Mouse (Mus musculus) ZHBTc4 (cell line): ENCODE results near the gene Mrpl33.
A peak's percentile ranks its signal among the peaks of the same experiment; 100 is the strongest.

ENCODE experiments used
- DNase-seq: peaks from one replicate; pipeline ENCODE4 v3.0.0-alpha.2; 2011; ENCODE audit warnings: low read depth, low spot score

The Mrpl33 gene

DNA sequence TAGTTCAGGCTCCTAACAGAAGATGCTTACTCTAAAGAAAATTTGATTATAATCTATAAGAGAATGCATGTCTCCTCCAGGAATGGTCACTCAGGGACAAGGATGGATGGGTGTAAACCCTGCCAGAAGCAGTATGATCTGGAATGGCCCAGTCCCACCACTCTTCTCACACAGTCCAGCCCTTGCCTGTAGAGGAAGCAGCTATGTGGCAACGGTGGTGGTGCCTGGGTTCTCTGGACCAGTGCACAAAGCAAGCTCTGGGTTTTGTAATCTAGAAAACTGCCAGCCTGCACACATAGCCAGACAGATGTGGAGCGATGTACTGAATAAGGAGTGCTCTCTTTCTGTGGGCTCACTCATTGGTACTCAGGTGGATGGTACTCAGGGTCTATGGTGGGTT lies 43.8 kb downstream of the Mrpl33 start:
- DNase-seq = no peak

DNA sequence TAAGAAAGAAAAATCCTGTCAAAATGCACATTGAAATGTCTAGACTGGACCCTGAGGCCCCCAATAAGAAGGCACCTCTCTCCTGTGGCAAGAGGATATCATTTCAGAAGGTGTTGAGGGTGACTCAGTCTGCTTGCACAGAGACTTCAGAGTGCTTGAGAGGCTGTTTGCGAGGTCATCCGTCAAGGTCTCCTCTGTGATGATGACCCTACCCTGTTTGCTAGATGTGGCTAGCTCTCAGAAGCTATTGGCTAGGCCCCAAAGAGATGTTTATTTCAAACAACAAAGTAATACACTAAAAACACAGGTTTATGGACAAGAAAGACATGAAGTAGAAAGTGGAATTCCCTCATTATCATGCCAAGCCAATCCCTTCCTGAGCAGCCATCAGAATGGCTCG lies 45.6 kb downstream of the Mrpl33 start:
- no peak for DNase-seq

DNA sequence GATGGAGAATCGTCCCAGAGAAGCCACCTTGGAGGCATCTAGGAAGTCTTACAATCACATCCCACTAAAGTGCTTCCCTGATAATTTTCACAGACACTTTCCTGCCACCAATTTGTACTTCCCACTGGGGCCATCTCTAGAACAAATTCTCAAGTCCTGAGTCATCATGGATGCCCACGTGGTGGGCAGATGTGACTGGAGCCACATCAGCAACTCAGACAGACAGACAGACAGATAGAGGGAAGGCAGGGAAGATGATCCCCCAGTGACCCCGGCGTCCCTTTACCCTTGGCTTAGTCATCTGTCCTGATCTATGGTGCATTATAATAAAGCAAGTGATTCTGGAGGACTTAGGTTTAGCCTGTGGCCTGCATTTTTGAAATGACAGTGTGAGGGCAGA lies 47.5 kb downstream of the Mrpl33 start:
- DNase-seq = no peak

DNA sequence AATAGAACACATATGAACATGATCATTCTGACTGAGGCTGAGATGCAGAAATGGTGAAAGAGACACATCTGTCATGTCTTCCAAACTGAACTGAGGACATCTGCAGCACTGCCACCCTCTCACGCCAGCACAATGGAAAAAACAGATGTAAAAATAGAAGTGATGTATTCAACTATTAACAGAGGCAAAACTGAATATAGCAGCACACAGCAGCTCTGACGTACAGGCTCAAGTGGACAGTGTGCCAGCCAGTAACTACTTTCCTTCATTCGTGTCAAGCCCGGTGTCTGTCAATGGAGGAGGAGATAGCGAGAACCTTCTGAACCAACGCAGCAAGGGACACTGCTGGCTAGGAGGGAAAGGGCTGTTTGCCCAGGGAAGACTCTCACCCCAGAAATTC lies 48.1 kb downstream of the Mrpl33 start:
- no peak for DNase-seq

DNA sequence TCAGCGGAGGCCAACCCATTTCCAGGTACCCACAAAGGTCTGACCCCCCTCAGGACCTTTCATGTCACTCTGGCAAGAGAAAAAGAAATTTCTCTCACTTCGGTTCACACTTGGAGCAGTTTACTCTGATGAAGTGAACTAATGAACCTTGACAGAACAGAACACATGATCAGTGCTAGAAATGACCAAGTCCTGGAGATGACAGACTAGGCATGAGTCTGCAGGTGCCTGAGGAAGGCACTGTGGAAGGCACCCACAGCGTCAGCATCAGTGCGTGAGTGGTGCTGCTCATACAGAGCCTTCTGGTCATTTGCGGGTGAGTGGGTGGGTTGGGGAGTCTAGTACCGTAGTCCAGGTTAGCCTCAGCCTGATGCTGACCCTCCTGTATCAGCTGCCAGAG lies 49.1 kb downstream of the Mrpl33 start:
- no peak for DNase-seq

DNA sequence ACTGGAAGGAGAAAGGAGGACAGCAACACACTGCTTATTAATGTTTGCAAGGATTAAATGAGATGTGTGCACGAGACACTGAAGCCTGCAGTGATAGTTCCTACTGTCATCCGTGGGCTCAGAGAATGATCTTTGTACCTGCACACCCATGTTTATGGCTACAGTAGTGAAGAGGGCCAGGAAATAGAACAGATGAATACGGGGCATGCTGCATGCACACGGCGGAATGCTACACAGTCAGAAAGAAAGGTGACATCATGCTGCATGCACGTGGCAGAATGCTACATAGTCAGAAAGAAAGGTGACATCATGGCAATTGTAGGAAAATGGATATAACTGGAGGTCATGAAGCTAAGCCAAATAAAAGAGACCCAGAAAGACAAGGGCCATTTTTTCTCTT lies 49.8 kb downstream of the Mrpl33 start:
- no peak for DNase-seq

DNA sequence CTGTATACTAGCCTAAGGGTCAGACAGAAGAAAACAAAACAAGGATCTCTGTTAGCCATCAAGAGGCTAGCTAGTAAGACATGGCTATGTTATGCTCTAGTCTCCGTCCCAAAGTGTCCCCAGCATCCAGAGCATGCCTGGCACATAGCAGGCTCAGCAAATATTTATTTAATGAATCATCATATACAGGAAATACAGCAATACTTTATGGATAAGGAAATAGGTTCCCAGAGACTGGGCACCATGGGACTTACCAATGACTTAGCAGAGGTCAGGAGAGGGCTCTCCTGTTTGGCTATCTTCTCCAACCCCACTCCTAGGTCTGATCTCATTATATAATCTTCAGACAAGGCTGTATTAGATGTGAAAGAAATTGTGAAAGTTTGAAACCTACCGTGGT lies 50.6 kb downstream of the Mrpl33 start:
- DNase-seq = no peak

DNA sequence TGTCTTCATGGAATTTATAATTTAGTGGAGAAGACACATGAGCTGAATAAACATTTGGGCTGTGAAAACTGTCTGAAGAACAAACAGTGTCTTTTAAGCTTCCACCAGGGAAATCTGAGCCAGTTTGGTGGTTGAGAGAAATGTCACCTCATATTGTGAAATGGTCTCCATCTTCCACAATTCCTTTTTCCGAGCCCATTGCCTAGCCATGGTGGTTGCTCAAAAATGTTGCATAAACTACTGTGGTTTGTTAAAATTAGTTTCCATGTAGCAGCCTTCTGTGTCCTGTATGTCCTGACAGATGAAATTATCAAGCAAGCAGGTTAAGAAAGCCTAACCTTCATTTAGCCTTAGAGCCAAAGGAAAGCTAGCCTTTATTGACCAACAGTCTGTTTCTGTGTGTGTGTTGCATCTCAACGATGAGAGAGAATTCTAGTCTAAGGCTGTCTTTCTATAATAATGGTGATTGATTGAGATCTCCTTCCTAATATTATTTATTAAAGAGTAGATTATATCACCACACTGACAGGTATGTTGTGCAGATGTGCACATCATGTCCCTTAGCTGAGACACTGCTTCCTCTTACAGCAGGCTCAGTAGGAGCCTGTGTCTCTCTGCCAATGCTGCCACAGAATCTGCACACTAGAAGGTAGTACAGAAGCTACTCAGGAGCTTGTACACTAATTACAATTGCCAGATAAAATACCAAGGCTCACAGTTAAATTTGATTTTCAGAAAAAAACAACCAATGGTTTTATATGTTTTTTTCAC lies 54.0 kb downstream of the Mrpl33 start:
- DNase-seq = no peak

DNA sequence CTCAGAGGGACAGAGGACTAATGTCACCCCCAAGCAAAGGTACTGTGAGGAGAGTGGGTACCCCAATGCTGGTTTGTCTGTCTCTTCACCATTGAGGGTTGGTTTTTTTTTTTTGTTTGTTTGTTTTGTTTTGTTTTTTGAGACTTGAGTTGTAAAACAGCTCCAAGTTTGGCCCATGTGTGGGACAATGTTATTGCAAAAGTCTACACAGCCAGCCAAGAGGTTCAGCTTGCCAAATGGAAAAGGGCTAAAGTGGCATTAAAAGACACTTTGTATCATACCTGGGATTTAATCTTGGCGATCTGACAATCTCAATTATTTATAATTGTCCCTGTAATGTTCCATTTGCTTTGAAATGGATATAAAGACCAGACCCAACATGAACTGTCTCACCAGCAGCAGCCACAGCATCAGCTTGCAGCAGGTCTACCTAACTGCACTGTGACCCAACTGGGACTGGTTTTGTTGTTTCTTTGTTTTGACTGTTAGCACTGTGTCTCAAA lies 59.0 kb downstream of the Mrpl33 start:
- no peak for DNase-seq

DNA sequence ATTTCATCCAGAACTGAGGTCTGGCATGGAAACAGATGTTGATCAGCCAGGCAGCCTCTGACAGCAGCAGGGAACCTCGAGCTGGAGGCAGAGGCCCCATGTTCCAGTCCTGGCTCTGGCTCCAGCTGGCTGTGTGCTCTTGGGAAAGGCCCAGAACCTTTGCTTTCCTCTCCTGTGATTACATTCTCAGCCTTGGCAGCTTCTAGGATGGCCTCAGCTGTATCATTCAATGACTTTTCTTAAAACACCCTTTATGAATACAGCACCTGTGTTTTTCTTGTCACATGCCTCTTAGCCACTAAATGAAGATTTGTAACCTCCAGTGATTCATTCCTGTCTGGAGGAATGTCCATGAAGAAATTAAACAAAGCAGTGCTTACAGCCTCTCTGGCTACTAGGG lies 69.4 kb downstream of the Mrpl33 start:
- DNase-seq = no peak

DNA sequence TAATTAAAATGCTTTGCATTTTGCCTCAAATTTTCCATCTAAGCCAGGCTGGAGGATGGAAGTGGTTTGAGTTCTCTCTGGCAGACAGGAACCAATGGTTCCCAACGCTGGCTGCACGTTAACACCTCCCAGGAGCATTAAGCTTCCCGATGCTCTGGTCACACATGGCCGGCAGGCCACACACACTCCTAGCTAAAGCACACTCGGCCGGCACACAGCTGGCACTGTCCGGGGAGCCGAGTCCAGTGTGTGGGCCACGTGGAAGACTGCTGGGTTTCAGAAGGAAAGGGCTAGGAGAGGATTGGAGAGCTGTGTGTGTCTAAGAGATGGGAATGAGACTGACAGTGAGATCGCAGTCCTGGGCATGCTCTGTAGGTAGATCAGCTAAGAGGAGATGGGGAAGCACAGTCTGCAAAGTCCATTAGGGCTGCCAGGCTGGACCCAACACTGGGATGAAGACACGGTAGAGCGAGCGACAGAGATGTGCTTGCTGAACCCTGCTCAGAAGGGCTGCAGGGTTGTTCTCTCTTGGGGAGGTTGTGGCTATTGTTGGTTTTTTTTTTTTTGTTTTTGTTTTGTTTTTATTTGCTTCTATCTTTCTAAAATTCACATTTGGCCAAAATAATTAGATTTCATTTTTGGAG lies 71.7 kb downstream of the Mrpl33 start:
- no peak for DNase-seq

DNA sequence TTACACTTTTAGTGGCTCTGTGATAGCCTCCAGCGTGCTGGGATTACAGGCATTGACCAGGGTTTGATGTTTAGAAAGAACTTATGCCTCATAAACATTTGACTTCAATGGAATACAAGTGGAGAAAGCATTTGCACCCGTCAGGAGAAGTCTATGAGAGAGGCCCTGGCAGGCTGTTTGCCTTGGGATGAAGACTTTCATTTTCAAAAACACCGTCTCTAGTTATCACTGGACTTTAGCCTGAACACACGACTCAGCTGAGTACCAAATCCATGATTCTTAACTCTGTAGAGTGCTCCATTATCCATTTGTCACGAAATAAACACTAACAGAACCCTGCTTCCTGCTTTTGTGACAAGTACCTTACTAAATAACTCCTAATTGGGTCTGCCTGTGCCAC lies 73.2 kb downstream of the Mrpl33 start:
- no peak for DNase-seq

DNA sequence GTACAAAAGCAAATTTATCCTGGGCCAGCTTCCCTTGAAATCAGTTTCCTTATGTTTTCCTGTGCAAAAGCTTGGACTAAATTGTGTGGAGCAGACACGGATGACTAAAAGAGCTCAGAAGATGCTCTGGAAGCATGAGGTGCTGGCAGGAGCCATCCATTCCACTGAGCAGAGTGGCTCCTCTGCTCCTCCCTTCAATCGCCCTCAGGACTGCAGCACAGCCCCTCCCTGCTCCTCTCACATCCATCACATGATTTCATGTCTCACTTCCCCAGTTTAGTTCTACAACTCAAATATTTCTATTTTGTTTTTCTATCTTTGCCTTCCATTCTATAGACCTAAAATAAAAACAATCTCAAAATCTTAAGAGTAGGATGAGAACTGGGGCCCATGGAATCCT lies 74.4 kb downstream of the Mrpl33 start:
- no peak for DNase-seq

DNA sequence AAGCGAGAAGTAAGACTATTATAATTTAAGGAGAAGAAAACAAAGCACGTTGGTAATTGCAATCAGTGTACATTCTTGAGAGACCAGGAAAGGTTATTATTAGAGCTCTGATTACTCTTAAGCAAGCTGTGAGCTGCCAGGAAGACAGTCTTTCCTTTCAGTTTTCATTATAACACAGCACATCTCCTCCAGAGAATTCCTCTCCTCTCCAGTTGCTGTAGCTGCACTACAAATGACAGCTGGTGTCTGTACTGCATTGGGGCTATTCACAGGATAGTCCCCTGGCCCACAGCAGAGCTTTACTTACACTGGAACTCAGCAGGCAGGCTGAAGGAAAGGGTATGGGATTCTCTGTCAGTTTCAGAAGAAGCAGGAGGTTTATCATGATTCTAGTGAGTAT lies 76.7 kb downstream of the Mrpl33 start:
- no peak for DNase-seq

DNA sequence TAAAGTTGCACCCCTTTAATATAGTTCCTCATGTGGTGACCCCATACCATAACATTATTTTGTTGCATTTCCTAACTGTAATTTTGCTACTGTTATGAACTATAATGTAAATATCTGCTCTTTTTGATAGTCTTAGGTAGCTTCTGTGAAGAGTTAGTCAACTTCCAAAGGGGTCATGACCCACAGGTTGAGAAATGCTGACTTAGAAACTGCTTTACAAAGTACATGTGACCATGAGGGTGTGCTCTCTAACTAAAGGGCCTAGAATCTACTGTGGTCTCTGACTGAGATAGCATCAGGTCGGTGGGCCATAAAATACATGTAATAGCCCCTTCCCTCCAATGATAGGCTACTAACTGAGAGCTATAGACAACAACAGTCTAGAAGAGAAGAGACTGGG lies 81.3 kb downstream of the Mrpl33 start:
- no peak for DNase-seq

DNA sequence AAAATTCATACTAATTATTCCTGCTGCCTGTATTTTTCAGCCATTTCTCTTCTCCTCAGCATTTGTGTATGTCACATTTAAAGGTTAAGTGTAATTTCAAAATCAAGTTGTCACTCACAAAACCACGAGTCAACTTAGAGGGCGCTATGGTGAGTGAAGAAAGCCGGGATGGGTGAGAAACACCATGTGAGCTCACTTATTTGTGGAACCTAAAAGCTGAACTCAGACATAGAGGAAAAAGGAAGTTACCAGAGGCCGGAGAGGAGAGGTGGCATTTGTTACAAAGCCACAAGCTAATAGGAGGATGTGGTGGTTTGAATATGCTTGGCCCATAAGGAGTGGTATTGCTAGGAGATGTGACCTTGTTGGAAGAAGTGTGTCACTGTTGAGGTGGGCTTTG lies 83.4 kb downstream of the Mrpl33 start:
- DNase-seq = no peak

DNA sequence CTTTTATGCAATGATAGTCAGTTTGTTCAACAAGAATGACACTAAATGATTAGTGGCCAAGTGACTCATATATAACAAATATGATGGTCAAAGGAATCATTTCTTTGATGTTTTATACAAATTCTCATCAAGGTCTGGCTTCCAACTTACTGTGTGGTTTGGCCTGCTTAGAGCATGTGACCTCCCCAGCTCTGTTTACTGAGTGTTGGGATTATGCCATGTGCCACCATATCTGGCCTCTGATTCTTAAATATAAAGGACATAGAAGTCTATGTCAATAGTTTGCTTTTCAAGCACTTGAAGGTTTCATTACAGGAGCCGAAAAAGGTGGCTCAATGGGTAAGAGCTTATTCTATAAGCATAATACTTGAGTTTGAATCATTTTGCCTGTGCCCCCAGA lies 85.6 kb downstream of the Mrpl33 start:
- no peak for DNase-seq

DNA sequence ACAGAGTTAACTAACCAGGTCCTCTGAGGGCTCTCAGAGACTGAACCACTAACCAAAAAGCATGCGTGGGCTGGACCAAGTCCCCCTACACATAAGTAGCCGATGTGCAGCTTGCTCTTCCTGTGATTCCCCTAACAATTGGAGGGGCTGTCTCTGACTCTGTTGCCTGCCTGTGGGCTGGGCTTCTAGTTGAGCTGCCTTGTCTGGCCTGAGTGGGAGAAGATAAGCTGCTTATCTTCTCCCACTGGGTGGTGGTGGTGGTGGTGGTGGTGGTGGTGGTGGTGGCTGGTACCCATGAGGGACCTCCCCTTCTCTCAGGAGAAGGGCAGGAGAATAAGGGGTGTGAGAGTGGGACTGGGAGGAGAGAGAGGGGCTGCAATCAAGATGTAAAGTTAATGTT lies 89.3 kb downstream of the Mrpl33 start:
- no peak for DNase-seq

DNA sequence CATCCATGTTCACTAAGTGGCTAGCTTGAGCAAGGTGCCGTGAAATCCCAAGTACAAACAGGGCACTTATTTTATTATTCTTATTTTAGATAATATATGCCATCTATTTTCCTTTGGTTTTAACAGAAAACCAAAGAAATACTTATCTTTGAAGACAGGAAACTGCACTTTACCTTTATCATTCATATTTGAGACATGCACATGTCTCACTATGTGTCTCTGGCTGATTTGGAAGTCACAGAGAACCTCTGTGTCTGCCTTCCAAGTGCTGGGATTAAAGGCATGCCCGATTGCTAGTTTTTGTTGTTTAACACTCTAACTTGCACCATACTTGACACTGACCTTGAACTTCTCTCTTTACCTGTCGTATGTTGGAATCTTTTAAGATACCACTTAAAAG lies 91.2 kb downstream of the Mrpl33 start:
- no peak for DNase-seq

DNA sequence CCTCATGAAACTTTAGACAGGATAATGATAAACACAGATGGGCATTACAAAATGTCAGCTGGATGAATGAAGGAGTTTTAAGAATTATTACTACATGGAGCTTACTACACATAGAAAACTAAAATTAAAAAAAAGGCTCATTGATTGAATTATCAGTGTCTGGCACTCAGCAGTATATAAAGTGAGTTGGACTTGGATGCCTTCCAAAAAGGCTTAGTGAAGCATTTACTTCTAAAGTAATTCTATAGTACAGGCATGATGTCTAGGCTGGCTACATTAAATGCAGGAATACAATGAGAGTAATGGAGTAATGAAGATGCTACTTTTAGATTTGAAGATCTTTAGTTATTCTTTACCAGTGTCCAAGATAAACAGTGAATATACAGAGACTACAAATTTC lies 96.5 kb downstream of the Mrpl33 start:
- DNase-seq = no peak

DNA sequence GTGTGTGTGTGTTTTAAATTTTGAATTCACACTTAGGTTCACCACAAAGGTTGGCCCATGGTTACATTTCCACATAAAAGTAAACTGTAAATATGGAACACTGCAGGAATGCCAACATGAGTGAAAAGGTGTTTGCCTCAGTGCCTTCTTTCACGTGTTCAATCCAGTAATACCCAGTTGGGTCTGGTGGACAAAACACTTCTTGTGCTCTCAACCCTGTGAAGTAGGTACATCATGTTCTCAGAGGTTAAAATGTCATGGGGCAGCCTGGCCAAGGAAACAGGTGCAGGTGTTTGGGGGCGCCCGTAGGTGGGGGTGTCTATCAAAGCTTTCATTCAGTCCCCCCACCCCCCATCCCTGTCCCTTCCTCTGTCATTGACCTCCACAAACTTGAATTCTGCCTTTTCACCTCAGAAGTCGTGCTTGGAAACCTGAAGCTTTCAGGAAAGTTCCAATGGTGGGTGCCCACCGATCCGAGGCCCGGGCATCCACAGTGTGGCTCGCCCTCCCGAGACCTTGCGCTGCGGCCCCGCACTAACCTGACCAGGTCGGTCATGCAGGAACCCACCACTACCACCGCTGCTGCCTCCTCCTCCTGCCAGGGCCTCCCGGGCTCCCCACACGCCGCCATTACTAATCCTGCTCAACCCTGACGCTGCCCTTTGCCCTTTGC lies 100.4 kb downstream of the Mrpl33 start, which contains the start of gene Rbks:
Gene Rbks, minus strand, starts transcription at position 657 of the 673 bp plus-strand sequence.
- DNase-seq = peak; percentile 33

DNA sequence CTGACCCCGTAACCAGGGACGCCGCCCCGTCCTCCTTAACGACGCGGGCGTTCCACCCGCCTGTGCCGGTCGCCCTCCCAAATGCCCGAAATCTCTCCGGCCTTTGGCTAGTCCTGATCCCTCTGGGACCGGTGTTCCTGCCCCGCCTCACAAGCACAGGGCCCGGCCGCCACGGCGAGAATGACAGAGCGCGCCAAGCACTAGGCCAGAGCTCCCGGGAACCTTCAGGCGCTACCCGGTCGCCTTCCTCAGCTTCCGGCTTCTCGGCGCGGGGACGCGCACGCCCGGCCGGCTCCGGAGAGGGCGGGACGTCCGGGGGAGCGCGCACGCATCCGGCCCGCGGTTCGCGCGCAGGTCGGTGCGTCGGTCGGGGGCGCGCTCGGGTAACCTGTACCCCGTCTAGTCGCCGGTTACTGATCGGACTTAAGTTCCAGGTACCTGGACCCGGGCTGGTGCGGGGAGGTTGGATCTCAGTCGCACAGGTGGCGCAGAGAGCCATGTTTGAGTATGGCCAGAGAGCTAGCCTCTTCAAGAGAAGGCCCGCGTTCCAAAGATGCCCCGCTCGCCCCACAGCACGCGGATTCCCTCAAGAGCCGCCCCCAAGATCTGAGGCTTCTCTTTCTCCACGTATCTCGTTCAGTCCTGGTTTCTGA lies 101.0 kb downstream of the Mrpl33 start, which contains the start of gene Babam2:
Gene Babam2, plus strand, starts transcription at position 41 of the 653 bp plus-strand sequence.
- DNase-seq = peak; percentile 96
